Mouse (Mus musculus) right cerebral cortex, adult 2 months (tissue): ENCODE measurements at regions not wholly inside any gene's neighbourhood (a gene's known extent, or its start where the extent isn't known, plus 50 kb on each side); places are given as distances from the start of the nearest gene placed in this dataset.

Experiments
- DNase-seq, 2 experiments: peaks; one replicate each; pipeline ENCODE4 v3.0.0; 2021 to 2022; ENCODE audit warnings: low spot score in 2 of 2

- DNase-seq, result no peak
Measured at GRCm38 (mm10) chr3:150109561-150109960, 1119.2 kb upstream of the Adgrl2 start.

GRCm38 (mm10) chr3:150112231-150112630 is 1121.9 kb upstream of the Adgrl2 start:
- DNase-seq, result no peak

- no peak for DNase-seq
Measured at GRCm38 (mm10) chr3:150119866-150120265, 1129.5 kb upstream of the Adgrl2 start.

GRCm38 (mm10) chr3:150146635-150147034 is 1156.3 kb upstream of the Adgrl2 start:
- DNase-seq, result no peak

GRCm38 (mm10) chr3:150151152-150151822 is 1160.9 kb upstream of the Adgrl2 start:
- no peak for DNase-seq

GRCm38 (mm10) chr3:150151823-150152158 is 1161.4 kb upstream of the Adgrl2 start:
- no peak for DNase-seq

GRCm38 (mm10) chr3:150152893-150153292 is 1162.5 kb upstream of the Adgrl2 start:
- no peak for DNase-seq

GRCm38 (mm10) chr3:150185807-150186206 is 1195.5 kb upstream of the Adgrl2 start:
- no peak for DNase-seq

GRCm38 (mm10) chr3:150193132-150193531 is 1202.8 kb upstream of the Adgrl2 start:
- no peak for DNase-seq

- no peak for DNase-seq
Measured at GRCm38 (mm10) chr3:150198492-150198891, 1208.1 kb upstream of the Adgrl2 start.

GRCm38 (mm10) chr3:150205902-150206301 is 1215.5 kb upstream of the Adgrl2 start:
- DNase-seq, result no peak

GRCm38 (mm10) chr3:150233279-150233678 is 1204.4 kb upstream of the Adgrl4 start:
- no peak for DNase-seq

- no peak for DNase-seq
Measured at GRCm38 (mm10) chr3:150236946-150237600, 1200.6 kb upstream of the Adgrl4 start.

- no peak for DNase-seq
Measured at GRCm38 (mm10) chr3:150275038-150275437, 1162.6 kb upstream of the Adgrl4 start.

GRCm38 (mm10) chr3:150296057-150296710 is 1141.5 kb upstream of the Adgrl4 start:
- DNase-seq, result no peak

- no peak for DNase-seq
Measured at GRCm38 (mm10) chr3:150328811-150329210, 1108.9 kb upstream of the Adgrl4 start.

GRCm38 (mm10) chr3:150352139-150352725 is 1085.5 kb upstream of the Adgrl4 start:
- DNase-seq, result no peak

GRCm38 (mm10) chr3:150365766-150366165 is 1071.9 kb upstream of the Adgrl4 start:
- no peak for DNase-seq

- DNase-seq, result peak; percentile 54 to 56
Measured at GRCm38 (mm10) chr3:150384996-150385627, 1052.6 kb upstream of the Adgrl4 start.

- DNase-seq, result no peak
Measured at GRCm38 (mm10) chr3:150401694-150402301, 1035.9 kb upstream of the Adgrl4 start.

- DNase-seq, result no peak
Measured at GRCm38 (mm10) chr3:150406086-150406485, 1031.6 kb upstream of the Adgrl4 start.

- DNase-seq, result no peak
Measured at GRCm38 (mm10) chr3:150415277-150415676, 1022.4 kb upstream of the Adgrl4 start.
